Comparison of ENCODE assay signal across 16 mouse cellular contexts in genomic region chr9:14590666-14591065, GRCm38 (mm10).
"Had no signal": no experiment of that assay in that cellular context is flagged by ENCODE, and none has a peak within 500 bp of the region (broad histone marks: within the 10 kb centered on the region; RNA-seq: fewer than 3 reads in every experiment).

No protein-coding gene starts in this region.

- H3K27ac ChIP-seq: kidney, postnatal 0 days; left cerebral cortex, adult 2 months; limb, embryonic 12.5 days; liver, embryonic 13.5 days; neural tube, embryonic 12.5 days; neural tube, embryonic 15.5 days had no signal

- H3K4me1 ChIP-seq: liver, embryonic 13.5 days; neural tube, embryonic 12.5 days had no signal

- DNase-seq: kidney, adult 8-10 months; kidney, postnatal 25 days; layer of hippocampus, postnatal 36 days; liver, embryonic 13.5 days; lung, adult 2 months; lung, postnatal 14 days; lung, postnatal 4 days; midbrain, embryonic 14.5 days; thymus, adult 18-20 months; thymus, postnatal 36 days had no signal

- H3K9me3 ChIP-seq: limb, embryonic 12.5 days; liver, embryonic 13.5 days; neural tube, embryonic 12.5 days; neural tube, embryonic 15.5 days had no signal

- H3K4me2 ChIP-seq: limb, embryonic 12.5 days; liver, embryonic 13.5 days; midbrain, embryonic 11.5 days; neural tube, embryonic 12.5 days; neural tube, embryonic 15.5 days had no signal

- H3K27me3 ChIP-seq: limb, embryonic 12.5 days; liver, embryonic 13.5 days; neural tube, embryonic 12.5 days; neural tube, embryonic 15.5 days had no signal

- H3K36me3 ChIP-seq: liver, embryonic 13.5 days had no signal

- H3K9ac ChIP-seq: limb, embryonic 12.5 days; liver, embryonic 13.5 days; neural tube, embryonic 12.5 days; neural tube, embryonic 15.5 days had no signal

- H3K4me3 ChIP-seq: left cerebral cortex, adult 2 months; limb, embryonic 12.5 days; liver, embryonic 13.5 days; neural tube, embryonic 12.5 days; neural tube, embryonic 15.5 days had no signal
